Mouse (Mus musculus): Measurements from ENCODE around the gene Rpl28. TPM values are rescaled to one million over a fixed set of nuclear protein-coding genes. Genes with fewer than 3 reads are reported as not detected.
A peak's percentile ranks its signal among the peaks of the same experiment; 100 is the strongest.

Gene Rpl28
- polyA plus RNA-seq, 1 experiment from 2014 or later: 398 TPM

GRCm38 (mm10) chr7:4764946-4765710, 27.5 kb upstream of the Rpl28 start:
- no peak for ATAC-seq (ENCODE audit: insufficient number of reproducible peaks, insufficient read depth, low FRiP score, low TSS enrichment, low read depth)
- no peak overlapping the region for H3K4me2 ChIP-seq

GRCm38 (mm10) chr7:4771202-4771601, 21.5 kb upstream of the Rpl28 start, which contains the start of gene Fam71e2:
Gene Fam71e2 (minus strand): TSS chr7:4771302.
- no peaks in the 10 kb centered on the region for H3K36me3 ChIP-seq
- H3K27ac ChIP-seq: no peak within 1 kb of the TSS
- no peak for ATAC-seq (ENCODE audit: insufficient number of reproducible peaks, insufficient read depth, low FRiP score, low TSS enrichment, low read depth)
- WGBS: 75% methylated on average over 4 of the region's 5 CpGs
- peaks cover 19% of the 10 kb centered on the region for H3K27me3 ChIP-seq
- no peaks in the 10 kb centered on the region for H3K4me1 ChIP-seq
- no peak within 1 kb of the TSS for H3K4me2 ChIP-seq
- no peaks in the 10 kb centered on the region for H3K9me3 ChIP-seq
- H3K4me3 ChIP-seq: no peak within 1 kb of the TSS
- no peak within 1 kb of the TSS for H3K9ac ChIP-seq

More at GRCm38 (mm10) chr7:4764946-4765710, 27.5 kb upstream of the Rpl28 start:
- no peak overlapping the region for H3K9ac ChIP-seq
- no peaks in the 10 kb centered on the region for H3K27me3 ChIP-seq
- peaks cover 9% of the 10 kb centered on the region; the same call in 1 of the 2 replicates for H3K4me1 ChIP-seq
- H3K9me3 ChIP-seq: no peaks in the 10 kb centered on the region
- H3K36me3 ChIP-seq: no peaks in the 10 kb centered on the region
- no peak overlapping the region for H3K4me3 ChIP-seq
- no peak overlapping the region for H3K27ac ChIP-seq
- WGBS: 10% methylated on average over 4 of the region's 4 CpGs

- Histone ChIP-seq H3K27ac (no peak overlapping the region), H3K9ac (no peak overlapping the region), H3K36me3 (no peaks in the 10 kb centered on the region), H3K27me3 (peaks cover 60% of the 10 kb centered on the region), H3K4me1 (peaks cover 17% of the 10 kb centered on the region), H3K9me3 (no peaks in the 10 kb centered on the region), H3K4me2 (no peak overlapping the region), H3K4me3 (no peak overlapping the region)
- 51% methylated on average over 10 of the region's 10 CpGs for WGBS
- no peak for ATAC-seq (ENCODE audit: insufficient number of reproducible peaks, insufficient read depth, low FRiP score, low TSS enrichment, low read depth)
Observed at GRCm38 (mm10) chr7:4776131-4776530, 16.5 kb upstream of the Rpl28 start.

- Histone ChIP-seq H3K4me2 (peak overlapping the region; percentile 60), H3K4me1 (peaks cover 17% of the 10 kb centered on the region), H3K9ac (peak overlapping the region; percentile 55), H3K27ac (no peak overlapping the region), H3K36me3 (no peaks in the 10 kb centered on the region), H3K27me3 (peaks cover 68% of the 10 kb centered on the region), H3K9me3 (no peaks in the 10 kb centered on the region), H3K4me3 (peak overlapping the region; percentile 41)
- ATAC-seq (ENCODE audit: insufficient number of reproducible peaks, insufficient read depth, low FRiP score, low TSS enrichment, low read depth): peak; percentile 65; the same call in 1 of the 2 replicates
- 1% methylated on average over 52 of the region's 56 CpGs for WGBS
Observed at GRCm38 (mm10) chr7:4776861-4777830, 15.5 kb upstream of the Rpl28 start.

- Histone ChIP-seq H3K4me1 (peaks cover 17% of the 10 kb centered on the region), H3K9me3 (no peaks in the 10 kb centered on the region), H3K36me3 (no peaks in the 10 kb centered on the region), H3K27ac (no peak overlapping the region), H3K4me3 (no peak overlapping the region), H3K9ac (0 out of 2 replicates have a peak overlapping the region, but pooled peaks have one; percentile 55), H3K4me2 (0 out of 2 replicates have a peak overlapping the region, but pooled peaks have one; percentile 60), H3K27me3 (peaks cover 68% of the 10 kb centered on the region)
- WGBS: 4% methylated on average over 20 of the region's 20 CpGs
- no peak for ATAC-seq (ENCODE audit: insufficient number of reproducible peaks, insufficient read depth, low FRiP score, low TSS enrichment, low read depth)
Observed at GRCm38 (mm10) chr7:4777851-4778637, 14.6 kb upstream of the Rpl28 start.

GRCm38 (mm10) chr7:4779921-4780320, 12.8 kb upstream of the Rpl28 start:
- Histone ChIP-seq H3K9me3 (no peaks in the 10 kb centered on the region), H3K27ac (no peak overlapping the region), H3K4me1 (peaks cover 17% of the 10 kb centered on the region), H3K27me3 (peaks cover 62% of the 10 kb centered on the region), H3K9ac (no peak overlapping the region), H3K4me2 (no peak overlapping the region), H3K4me3 (no peak overlapping the region), H3K36me3 (no peaks in the 10 kb centered on the region)
- WGBS: 42% methylated on average over 5 of the region's 5 CpGs
- ATAC-seq (ENCODE audit: insufficient number of reproducible peaks, insufficient read depth, low FRiP score, low TSS enrichment, low read depth): no peak

- 54% methylated on average over 3 of the region's 3 CpGs for WGBS
Observed at GRCm38 (mm10) chr7:4782130-4782529, 10.5 kb upstream of the Rpl28 start.

GRCm38 (mm10) chr7:4782759-4783158, 9.9 kb upstream of the Rpl28 start, which contains the start of the genes Il11 and Tmem190:
Gene Il11 (minus strand): TSS chr7:4782859.
Gene Tmem190 (plus strand): TSS chr7:4782937.
- Histone ChIP-seq H3K4me3 (no peak within 1 kb of the TSS), H3K9me3 (no peaks in the 10 kb centered on the region), H3K9ac (no peak within 1 kb of the TSS), H3K27ac (no peak within 1 kb of the TSS), H3K4me1 (peaks cover 4% of the 10 kb centered on the region; the same call in 1 of the 2 replicates), H3K27me3 (peaks cover 37% of the 10 kb centered on the region), H3K36me3 (no peaks in the 10 kb centered on the region), H3K4me2 (no peak within 1 kb of the TSS)
- no peak for ATAC-seq (ENCODE audit: insufficient number of reproducible peaks, insufficient read depth, low FRiP score, low TSS enrichment, low read depth)
- WGBS: 73% methylated on average over 2 of the region's 2 CpGs

More at GRCm38 (mm10) chr7:4782130-4782529, 10.5 kb upstream of the Rpl28 start:
- Histone ChIP-seq H3K9ac (no peak overlapping the region), H3K4me1 (peaks cover 11% of the 10 kb centered on the region), H3K4me2 (no peak overlapping the region), H3K9me3 (no peaks in the 10 kb centered on the region), H3K27ac (no peak overlapping the region), H3K27me3 (peaks cover 40% of the 10 kb centered on the region), H3K4me3 (no peak overlapping the region), H3K36me3 (no peaks in the 10 kb centered on the region)
- ATAC-seq (ENCODE audit: insufficient number of reproducible peaks, insufficient read depth, low FRiP score, low TSS enrichment, low read depth): no peak

- Histone ChIP-seq H3K4me3 (no peak overlapping the region), H3K27me3 (peaks cover 34% of the 10 kb centered on the region), H3K9me3 (no peaks in the 10 kb centered on the region), H3K36me3 (no peaks in the 10 kb centered on the region), H3K27ac (no peak overlapping the region), H3K9ac (no peak overlapping the region), H3K4me2 (no peak overlapping the region), H3K4me1 (peaks cover 9% of the 10 kb centered on the region; the same call in 1 of the 2 replicates)
- no peak for ATAC-seq (ENCODE audit: insufficient number of reproducible peaks, insufficient read depth, low FRiP score, low TSS enrichment, low read depth)
- WGBS: 88% methylated on average over 14 of the region's 14 CpGs
Observed at GRCm38 (mm10) chr7:4783667-4784268, 8.9 kb upstream of the Rpl28 start.

- peak overlapping the region; percentile 33 for H3K27ac ChIP-seq
- 0 out of 2 replicates have a peak, but pooled peaks have one; percentile 39 for ATAC-seq (ENCODE audit: insufficient number of reproducible peaks, insufficient read depth, low FRiP score, low TSS enrichment, low read depth)
- H3K4me3 ChIP-seq: peak overlapping the region; percentile 59
- 1% methylated on average over 64 of the region's 64 CpGs for WGBS
- H3K9ac ChIP-seq: peak overlapping the region; percentile 84
- H3K9me3 ChIP-seq: no peaks in the 10 kb centered on the region
- peaks cover 2% of the 10 kb centered on the region for H3K36me3 ChIP-seq
- peaks cover 14% of the 10 kb centered on the region for H3K4me1 ChIP-seq
- H3K4me2 ChIP-seq: peak overlapping the region; percentile 95
- peaks cover 24% of the 10 kb centered on the region for H3K27me3 ChIP-seq
Observed at GRCm38 (mm10) chr7:4788499-4789435, 3.9 kb upstream of the Rpl28 start.

All from embryonic facial prominence, embryonic 13.5 days (tissue).